In the genomic region with DNA sequence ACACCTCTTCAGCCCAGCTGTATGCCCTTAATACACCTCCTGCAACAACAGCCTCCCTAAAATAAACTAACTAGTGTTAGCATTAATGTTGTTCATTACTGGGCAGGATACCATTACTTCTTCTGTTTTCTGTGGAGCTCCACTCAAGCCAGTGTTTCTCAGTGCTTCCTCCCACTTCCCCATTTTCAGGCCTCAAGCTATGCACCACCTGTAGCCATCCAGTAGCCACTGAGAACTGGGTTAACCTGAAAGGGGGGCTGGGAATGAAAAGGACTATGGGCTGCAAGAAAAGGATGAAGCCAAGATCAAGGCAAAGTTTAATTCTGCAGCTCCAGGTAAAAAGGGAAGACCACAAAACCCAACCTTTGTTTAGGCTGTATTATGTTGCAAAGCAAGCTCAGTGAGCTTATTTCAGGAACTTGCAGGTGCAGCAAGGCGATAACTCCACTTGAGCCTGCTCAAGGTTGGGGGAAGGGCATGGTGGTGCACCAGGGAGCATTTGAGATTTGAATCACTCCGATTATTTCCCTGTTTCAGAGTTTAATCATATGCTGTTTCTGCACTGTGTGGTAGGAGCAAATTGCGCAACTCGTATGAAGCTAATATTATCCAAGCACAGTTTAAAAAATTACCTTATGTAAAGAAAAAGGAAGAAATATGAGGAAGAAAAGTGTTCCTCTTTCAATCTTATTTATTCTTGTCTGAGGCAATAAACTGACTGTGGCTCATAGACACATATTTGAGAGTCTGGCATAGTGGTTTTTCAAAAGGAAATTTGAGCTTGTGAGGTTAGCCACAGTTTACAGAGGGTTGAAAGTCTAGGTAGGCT, we compare ENCODE assay signal across 8 mouse cellular contexts. TPM values are rescaled to one million over a fixed set of nuclear protein-coding genes. Genes with fewer than 3 reads are reported as not detected.
DNase-seq lines count a peak whose midpoint lies in the region; ATAC-seq lines count a peak whose summit lies in the region.

No protein-coding gene starts in this region.

- intact Hi-C loops in gastrocnemius, postnatal 36 days (cut with DNase I): no loop called here

- ATAC-seq in megakaryocyte, adult 5-6 weeks (ENCODE audit: poor library complexity, severe bottlenecking): peak; percentile 86

- peak; percentile 96 for DNase-seq in 416B (ENCODE audit: low read depth)
- peak; percentile 89 for DNase-seq in MEL-GATA-1-ER (ENCODE audit: extremely low read depth, low read depth)
- DNase-seq in kidney, postnatal 10 days: peak; percentile 10
- DNase-seq in left cerebral cortex, adult 11 months (ENCODE audit: low spot score): no peak
- no peak for DNase-seq in right cerebral cortex, postnatal 14 days
- no peak for DNase-seq in gastrocnemius, postnatal 36 days
- no peak for DNase-seq in layer of hippocampus, postnatal 36 days

RNA-seq across cellular contexts. Expression of a gene that starts 7.2 kb away (rescaled TPM):
- 449 and 472 TPM in 2 replicates for total RNA-seq in megakaryocyte, adult 5-6 weeks (2015)
- 389 and 405 TPM in 2 replicates for total RNA-seq in megakaryocyte, adult 5-6 weeks (2017)
- total RNA-seq in gastrocnemius, postnatal 36 days (2021): under 1 TPM; 0.20 to 0.22 TPM
- under 1 TPM in 1 of 2 experiments, not detected in 1; 0.32 TPM for total RNA-seq in layer of hippocampus, postnatal 36 days (2021)

RNA-seq across cellular contexts. Expression of a gene that starts 18.1 kb away (rescaled TPM):
- total RNA-seq in megakaryocyte, adult 5-6 weeks (2015): 0.54 TPM in 1 of 2 replicates, not detected in the other
- total RNA-seq in megakaryocyte, adult 5-6 weeks (2017): 0.44 TPM in 1 of 2 replicates, not detected in the other
- not detected for total RNA-seq in gastrocnemius, postnatal 36 days (2021)
- not detected for total RNA-seq in layer of hippocampus, postnatal 36 days (2021)

RNA-seq across cellular contexts. Expression of a gene that starts 35.9 kb away (rescaled TPM):
- total RNA-seq in megakaryocyte, adult 5-6 weeks (2015): not detected in 2 replicates
- not detected in 2 replicates for total RNA-seq in megakaryocyte, adult 5-6 weeks (2017)
- total RNA-seq in gastrocnemius, postnatal 36 days (2021): not detected
- not detected for total RNA-seq in layer of hippocampus, postnatal 36 days (2021)

RNA-seq across cellular contexts. Expression of a gene that starts 47.4 kb away (rescaled TPM):
- total RNA-seq in megakaryocyte, adult 5-6 weeks (2015): 3.6 and 5.5 TPM in 2 replicates
- total RNA-seq in megakaryocyte, adult 5-6 weeks (2017): 3.8 and 4.5 TPM in 2 replicates
- total RNA-seq in gastrocnemius, postnatal 36 days (2021): not detected
- not detected for total RNA-seq in layer of hippocampus, postnatal 36 days (2021)

RNA-seq across cellular contexts. Expression of a gene that starts 58.9 kb away (rescaled TPM):
- total RNA-seq in megakaryocyte, adult 5-6 weeks (2015): 27.6 and 31.4 TPM in 2 replicates
- total RNA-seq in megakaryocyte, adult 5-6 weeks (2017): 13.4 and 14.3 TPM in 2 replicates
- not detected for total RNA-seq in gastrocnemius, postnatal 36 days (2021)
- total RNA-seq in layer of hippocampus, postnatal 36 days (2021): not detected

Comparison
In these comparisons a context has a peak if more than half of its experiments do, and no peak if none do; other contexts are left out.
1. DNase-seq: peak in 416B (single experiment), MEL-GATA-1-ER (single experiment) and kidney, postnatal 10 days (single experiment); none in left cerebral cortex, adult 11 months (single experiment), right cerebral cortex, postnatal 14 days (single experiment), gastrocnemius, postnatal 36 days (0 of 2) and layer of hippocampus, postnatal 36 days (0 of 2).
2. RNA of a gene that starts 7.2 kb away (total RNA-seq): 389 to 472 TPM in megakaryocyte, adult 5-6 weeks; 0.32 TPM in layer of hippocampus, postnatal 36 days and 0.20 to 0.22 TPM in gastrocnemius, postnatal 36 days; every median in the first group is over 100 times any median in the second.